Mouse (Mus musculus): ENCODE results near the gene Hspa1l. TPM values are rescaled to one million over a fixed set of nuclear protein-coding genes. Genes with fewer than 3 reads are reported as not detected.
"Not testable (repeated sequence)": the region's sequence is repeated elsewhere in the genome, so short reads cannot be mapped to it uniquely, and the experiment has no call there.

Hspa1l gene
- polyA plus RNA-seq, 1 experiment from 2014 or later: 0.38 TPM

DNA sequence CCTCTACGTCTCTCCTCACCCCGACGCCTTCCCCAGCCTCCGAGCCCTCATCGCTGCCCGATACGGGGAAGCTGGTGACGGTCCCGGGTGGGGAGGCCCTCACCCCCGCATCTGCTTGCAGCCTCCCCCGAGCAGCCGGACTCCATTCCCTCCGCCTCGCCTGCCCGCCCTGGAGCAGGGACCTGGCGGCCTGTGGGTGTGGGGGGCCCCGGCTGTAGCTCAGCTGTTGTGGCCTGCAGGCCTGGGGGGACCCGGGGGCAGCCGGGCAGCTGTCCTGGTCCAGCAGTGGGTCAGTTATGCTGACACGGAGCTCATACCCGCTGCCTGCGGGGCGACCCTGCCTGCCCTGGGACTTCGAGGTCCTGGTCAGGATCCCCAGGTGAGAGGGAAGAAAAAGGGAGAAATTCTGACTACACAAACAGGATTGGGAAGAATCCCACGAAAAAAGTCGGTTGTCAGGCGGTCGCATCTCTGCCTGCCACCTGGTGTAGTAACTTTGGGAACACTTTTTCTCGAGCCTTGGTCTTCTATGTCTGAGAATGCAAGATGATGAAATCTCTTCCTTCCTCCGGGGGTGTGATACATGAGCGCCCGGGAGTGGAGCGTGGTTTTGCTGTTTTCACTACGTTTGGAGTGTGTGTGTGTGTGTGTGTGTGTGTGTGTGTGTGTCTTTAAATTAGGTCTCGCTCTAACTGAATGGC, 29.1 kb downstream of the Hspa1l start:
- peak overlapping the region; percentile 99 for H3K9ac ChIP-seq
- peaks cover 68% of the 10 kb centered on the region for H3K4me1 ChIP-seq
- H3K36me3 ChIP-seq: peaks cover 63% of the 10 kb centered on the region
- H3K4me2 ChIP-seq: peak overlapping the region; percentile 99
- peak overlapping the region; percentile 97 for H3K4me3 ChIP-seq
- peak overlapping the region; percentile 98 for H3K27ac ChIP-seq
- no peaks in the 10 kb centered on the region; the same call in 1 of the 2 replicates for H3K9me3 ChIP-seq (replicated peaks)
- under 1% methylated on average over 35 of the region's 35 CpGs for WGBS (ENCODE audit: insufficient replicate concordance)
- no peaks in the 10 kb centered on the region for H3K27me3 ChIP-seq (replicated peaks)
- ATAC-seq: peak; percentile 12; the same call in 1 of the 2 replicates

DNA sequence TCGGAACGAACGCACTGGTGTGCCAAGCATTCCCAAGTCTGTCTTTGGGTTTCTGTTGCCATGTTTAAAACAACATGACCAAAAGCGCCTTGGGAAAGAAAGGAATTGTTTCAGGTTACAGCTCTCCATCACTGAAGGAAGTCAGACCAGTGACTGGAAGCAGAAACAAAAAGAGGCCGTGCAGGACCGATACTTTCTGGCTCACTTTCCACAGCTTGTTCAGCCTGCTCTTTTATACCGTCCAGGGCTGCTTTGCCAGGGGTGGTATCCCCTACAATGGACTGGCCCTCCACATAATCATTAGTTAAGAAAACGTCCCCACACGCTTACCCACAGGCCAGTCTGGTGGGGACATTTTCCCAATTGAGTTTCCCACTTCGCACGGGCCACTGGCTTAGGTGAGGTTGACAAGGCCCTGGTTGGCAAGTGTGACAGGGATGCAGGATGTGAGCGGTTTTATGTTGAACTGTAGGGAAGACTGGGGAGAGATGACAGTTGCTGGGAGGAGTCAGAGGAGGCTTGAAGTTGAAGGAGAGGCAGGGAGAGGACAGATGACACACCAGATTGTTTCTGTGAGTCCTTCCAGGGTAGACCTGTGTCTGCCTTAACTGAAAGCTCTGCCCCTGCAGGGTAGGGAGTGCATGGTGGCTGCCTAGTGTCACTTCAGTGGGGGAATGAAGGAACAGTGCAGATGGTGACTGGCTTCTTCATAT, 29.8 kb downstream of the Hspa1l start:
- peak; percentile 38 for ATAC-seq
- peak overlapping the region; percentile 99 for H3K9ac ChIP-seq
- H3K4me2 ChIP-seq: peak overlapping the region; percentile 99
- no peaks in the 10 kb centered on the region for H3K27me3 ChIP-seq (replicated peaks)
- H3K36me3 ChIP-seq: peaks cover 63% of the 10 kb centered on the region
- peak overlapping the region; percentile 98 for H3K27ac ChIP-seq
- WGBS (ENCODE audit: insufficient replicate concordance): 3% methylated on average over 12 of the region's 12 CpGs
- no peaks in the 10 kb centered on the region; the same call in 1 of the 2 replicates for H3K9me3 ChIP-seq (replicated peaks)
- H3K4me1 ChIP-seq: peaks cover 61% of the 10 kb centered on the region
- peak overlapping the region; percentile 97 for H3K4me3 ChIP-seq

DNA sequence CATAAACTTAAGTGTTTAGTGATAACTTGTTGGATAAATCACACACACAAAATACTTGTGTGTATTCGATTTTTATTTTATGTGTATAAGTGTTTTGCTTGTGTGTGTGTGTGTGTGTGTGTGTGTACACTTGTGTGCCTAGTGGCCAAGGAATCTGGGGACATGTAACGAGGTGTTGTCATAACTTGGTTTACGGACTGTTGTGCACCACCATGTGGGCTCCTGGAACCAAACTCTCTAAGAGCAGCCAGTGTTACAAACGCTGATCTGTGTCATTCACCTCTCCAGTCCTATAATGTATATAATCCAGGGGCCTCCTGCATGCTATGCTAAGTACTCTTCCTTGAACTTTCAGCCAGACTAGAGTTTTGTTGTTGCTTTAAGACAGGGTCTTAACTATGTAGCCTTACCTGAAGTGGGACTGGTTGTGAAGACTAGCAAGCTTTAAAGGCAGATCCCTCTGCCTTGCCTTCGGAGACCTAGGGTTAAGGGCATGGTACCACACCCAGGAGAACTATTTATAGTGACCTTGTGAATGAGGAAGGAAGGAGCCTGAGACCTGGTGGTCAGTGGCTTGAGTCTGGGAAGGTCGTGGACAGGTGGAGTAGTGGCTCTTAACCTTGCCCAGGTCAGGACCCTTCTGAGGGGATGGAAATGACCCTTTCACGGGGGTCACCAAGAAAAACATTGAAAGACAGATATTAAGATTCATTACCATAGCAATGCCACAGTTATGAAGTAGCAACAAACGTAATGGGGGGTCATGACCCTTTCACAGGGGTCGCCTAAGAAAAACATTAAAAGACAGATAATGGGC, 30.7 kb downstream of the Hspa1l start:
- peak overlapping the region; percentile 99 for H3K9ac ChIP-seq
- no peak for ATAC-seq
- no peaks in the 10 kb centered on the region for H3K27me3 ChIP-seq (replicated peaks)
- no peaks in the 10 kb centered on the region for H3K9me3 ChIP-seq (replicated peaks)
- peak overlapping the region; percentile 97 for H3K4me3 ChIP-seq
- H3K4me2 ChIP-seq: peak overlapping the region; percentile 99
- peak overlapping the region; percentile 98 for H3K27ac ChIP-seq
- H3K4me1 ChIP-seq: peaks cover 52% of the 10 kb centered on the region
- peaks cover 63% of the 10 kb centered on the region for H3K36me3 ChIP-seq
- 39% methylated on average over 9 of the region's 9 CpGs for WGBS (ENCODE audit: insufficient replicate concordance)

DNA sequence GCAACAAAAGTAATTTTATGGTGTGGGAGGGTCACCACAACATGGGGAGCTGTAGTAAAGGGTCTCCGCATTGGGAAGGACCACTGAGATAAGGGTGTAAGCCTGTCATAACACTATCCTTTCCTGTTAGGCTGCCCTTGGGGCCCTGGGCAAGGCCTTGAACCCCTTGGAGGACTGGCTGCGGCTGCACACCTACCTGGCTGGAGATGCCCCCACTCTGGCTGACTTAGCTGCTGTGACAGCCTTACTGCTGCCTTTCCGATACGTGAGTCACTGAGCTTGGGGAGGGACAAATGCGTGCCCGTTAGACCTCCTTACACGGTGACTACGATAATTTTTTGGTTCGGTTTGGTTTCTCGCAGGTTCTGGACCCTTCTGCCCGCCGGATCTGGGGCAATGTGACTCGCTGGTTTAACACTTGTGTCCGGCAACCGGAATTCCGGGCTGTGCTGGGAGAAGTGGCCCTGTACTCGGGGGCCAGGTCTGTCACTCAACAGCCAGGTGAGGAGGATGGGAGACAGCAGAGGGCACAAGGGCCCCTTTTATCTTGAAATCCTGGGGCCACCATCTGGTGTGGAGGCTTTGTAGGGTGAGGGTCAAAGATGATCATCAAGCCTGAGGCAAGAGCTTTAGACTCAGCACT, 31.7 kb downstream of the Hspa1l start:
- H3K4me1 ChIP-seq: peaks cover 42% of the 10 kb centered on the region
- peaks cover 63% of the 10 kb centered on the region for H3K36me3 ChIP-seq
- peak overlapping the region; percentile 99 for H3K4me2 ChIP-seq
- peak overlapping the region; percentile 99; the same call in 1 of the 2 replicates for H3K9ac ChIP-seq
- no peaks in the 10 kb centered on the region for H3K27me3 ChIP-seq (replicated peaks)
- no peak for ATAC-seq
- no peaks in the 10 kb centered on the region for H3K9me3 ChIP-seq (replicated peaks)
- H3K4me3 ChIP-seq: no peak overlapping the region
- H3K27ac ChIP-seq: peak overlapping the region; percentile 61
- WGBS (ENCODE audit: insufficient replicate concordance): 81% methylated on average over 17 of the region's 17 CpGs

DNA sequence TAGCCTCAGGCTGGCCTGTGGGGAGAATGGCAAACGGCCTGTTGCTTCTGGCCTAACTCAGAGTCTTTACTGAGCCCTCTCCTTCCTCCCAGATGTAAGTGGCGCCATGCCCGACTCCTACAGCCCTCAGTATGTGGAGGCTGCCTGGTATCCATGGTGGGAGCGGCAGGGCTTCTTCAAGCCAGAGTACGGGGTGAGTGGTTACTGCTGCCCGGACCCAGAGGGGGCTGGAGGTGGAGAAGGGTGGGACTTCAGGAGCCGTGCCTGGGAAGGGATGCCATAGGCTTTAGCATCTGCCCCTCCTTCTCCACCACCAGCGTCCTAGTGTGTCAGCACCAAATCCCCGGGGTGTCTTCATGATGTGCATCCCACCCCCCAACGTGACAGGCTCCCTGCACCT, 32.7 kb downstream of the Hspa1l start:
- peaks cover 70% of the 10 kb centered on the region for H3K36me3 ChIP-seq
- H3K9ac ChIP-seq: 0 out of 2 replicates have a peak overlapping the region, but pooled peaks have one; percentile 13
- 0 out of 2 replicates have a peak overlapping the region, but pooled peaks have one; percentile 99 for H3K4me2 ChIP-seq
- no peak for ATAC-seq
- H3K4me3 ChIP-seq: no peak overlapping the region
- H3K4me1 ChIP-seq: peaks cover 33% of the 10 kb centered on the region
- WGBS (ENCODE audit: insufficient replicate concordance): 88% methylated on average over 10 of the region's 10 CpGs
- no peaks in the 10 kb centered on the region for H3K27me3 ChIP-seq (replicated peaks)
- no peaks in the 10 kb centered on the region for H3K9me3 ChIP-seq (replicated peaks)
- H3K27ac ChIP-seq: peak overlapping the region; percentile 61; the same call in 1 of the 2 replicates

DNA sequence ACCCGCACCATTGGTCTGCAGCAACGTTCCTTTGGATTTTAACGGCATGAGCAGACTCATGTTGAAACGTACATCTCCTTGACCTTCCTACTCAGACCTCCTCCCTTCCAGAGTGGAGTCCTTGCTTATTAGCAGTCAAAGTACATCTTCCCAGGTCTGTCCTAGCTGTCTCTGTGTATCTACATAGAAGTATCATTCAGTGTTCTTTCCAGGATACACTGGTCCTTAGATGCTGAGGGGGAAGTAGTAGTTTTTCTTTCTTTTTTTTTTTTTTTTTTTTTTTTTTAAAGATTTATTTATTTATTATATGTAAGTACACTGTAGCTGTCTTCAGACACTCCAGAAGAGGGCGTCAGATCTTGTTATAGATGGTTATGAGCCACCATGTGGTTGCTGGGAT, 33.4 kb downstream of the Hspa1l start:
- not testable (repeated sequence) for H3K9me3 ChIP-seq (replicated peaks); H3K27ac ChIP-seq; H3K9ac ChIP-seq; ATAC-seq; H3K4me2 ChIP-seq; H3K27me3 ChIP-seq (replicated peaks); H3K4me3 ChIP-seq
- peaks cover 33% of the 10 kb centered on the region for H3K4me1 ChIP-seq
- peaks cover 78% of the 10 kb centered on the region for H3K36me3 ChIP-seq
- 88% methylated on average over 4 of the region's 5 CpGs for WGBS (ENCODE audit: insufficient replicate concordance)

DNA sequence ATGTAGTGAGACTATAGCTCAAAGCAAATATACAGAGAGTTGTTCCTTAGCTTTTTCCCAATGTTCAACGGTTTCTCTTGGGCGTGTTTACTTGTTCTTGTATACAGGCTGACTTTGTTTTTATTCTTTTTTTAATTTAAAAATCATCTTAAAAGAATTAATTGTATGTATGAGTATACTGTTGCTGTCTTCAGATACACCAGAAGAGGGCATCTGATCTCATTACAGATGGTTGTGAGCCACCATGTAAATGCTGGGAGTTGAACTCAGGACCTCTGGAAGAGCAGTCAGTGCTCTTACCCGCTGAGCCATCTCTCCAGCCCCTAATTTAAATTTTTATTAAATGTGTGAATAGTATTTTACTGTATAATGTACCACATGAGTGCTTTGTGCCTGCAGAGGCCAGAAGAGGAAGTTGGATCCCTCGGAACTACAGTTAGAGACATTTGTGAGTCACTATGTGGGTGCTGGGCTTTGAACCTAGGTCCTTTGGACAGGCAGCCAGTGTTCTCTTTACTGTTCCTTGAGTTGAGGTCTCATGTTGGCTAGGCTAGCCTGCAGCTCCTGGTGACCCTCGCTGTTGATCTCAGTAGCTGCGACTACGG, 35.0 kb downstream of the Hspa1l start:
- no peak overlapping the region for H3K4me2 ChIP-seq
- H3K36me3 ChIP-seq: peaks cover 94% of the 10 kb centered on the region
- 90% methylated on average over 7 of the region's 7 CpGs for WGBS (ENCODE audit: insufficient replicate concordance)
- peaks cover 27% of the 10 kb centered on the region for H3K4me1 ChIP-seq
- H3K27ac ChIP-seq: no peak overlapping the region
- no peak overlapping the region for H3K4me3 ChIP-seq
- no peak for ATAC-seq
- no peaks in the 10 kb centered on the region for H3K27me3 ChIP-seq (replicated peaks)
- no peaks in the 10 kb centered on the region for H3K9me3 ChIP-seq (replicated peaks)
- H3K9ac ChIP-seq: no peak overlapping the region

DNA sequence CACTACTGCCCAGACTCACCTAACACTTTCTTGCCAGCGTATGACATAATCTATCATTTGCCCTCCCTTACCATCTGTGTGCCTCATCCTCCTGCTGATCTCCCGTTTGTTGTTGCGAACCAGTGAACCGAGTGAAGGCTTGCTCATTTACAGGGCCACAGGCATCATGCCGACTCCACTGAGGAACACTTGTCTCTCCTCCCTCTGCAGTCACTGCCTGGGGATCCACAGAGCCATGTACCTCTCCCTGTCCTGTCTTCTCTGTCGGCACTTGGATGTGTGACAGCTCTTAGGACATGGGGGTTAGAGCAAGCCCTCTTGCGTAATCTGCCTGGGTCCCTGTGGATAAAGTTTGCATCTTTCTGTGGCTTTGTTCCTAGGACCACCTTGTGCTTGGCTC, 37.1 kb downstream of the Hspa1l start:
- Histone ChIP-seq H3K9ac (no peak overlapping the region), H3K4me2 (no peak overlapping the region), H3K27ac (no peak overlapping the region), H3K36me3 (peaks cover 99% of the 10 kb centered on the region), H3K4me1 (peaks cover 6% of the 10 kb centered on the region), H3K27me3 (replicated peaks) (no peaks in the 10 kb centered on the region), H3K4me3 (no peak overlapping the region), H3K9me3 (replicated peaks) (no peaks in the 10 kb centered on the region)
- ATAC-seq: no peak
- WGBS (ENCODE audit: insufficient replicate concordance): 83% methylated on average over 7 of the region's 7 CpGs

DNA sequence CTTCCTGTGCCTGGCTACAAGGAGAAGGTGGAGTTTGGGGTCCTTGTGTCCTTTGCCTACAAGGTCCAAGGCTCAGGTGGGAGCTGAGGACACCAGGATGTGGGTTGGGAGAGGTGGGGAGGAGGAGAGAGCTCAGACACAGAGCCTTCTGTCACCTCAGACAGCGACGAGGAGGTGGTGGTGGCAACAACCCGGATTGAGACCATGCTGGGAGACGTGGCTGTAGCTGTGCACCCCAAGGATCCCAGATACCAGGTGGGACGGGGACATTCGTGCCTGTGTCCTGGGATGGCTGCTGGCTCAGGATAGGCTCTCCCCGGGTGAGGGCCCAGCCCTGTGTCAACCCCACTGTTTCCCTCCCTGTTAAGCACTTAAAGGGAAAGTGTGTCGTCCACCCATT, 38.9 kb downstream of the Hspa1l start:
- Histone ChIP-seq H3K9me3 (replicated peaks) (no peaks in the 10 kb centered on the region), H3K4me2 (no peak overlapping the region), H3K36me3 (peaks cover 100% of the 10 kb centered on the region), H3K4me1 (peaks cover 6% of the 10 kb centered on the region), H3K27ac (no peak overlapping the region), H3K9ac (no peak overlapping the region), H3K27me3 (replicated peaks) (no peaks in the 10 kb centered on the region), H3K4me3 (no peak overlapping the region)
- 86% methylated on average over 8 of the region's 8 CpGs for WGBS (ENCODE audit: insufficient replicate concordance)
- no peak for ATAC-seq

DNA sequence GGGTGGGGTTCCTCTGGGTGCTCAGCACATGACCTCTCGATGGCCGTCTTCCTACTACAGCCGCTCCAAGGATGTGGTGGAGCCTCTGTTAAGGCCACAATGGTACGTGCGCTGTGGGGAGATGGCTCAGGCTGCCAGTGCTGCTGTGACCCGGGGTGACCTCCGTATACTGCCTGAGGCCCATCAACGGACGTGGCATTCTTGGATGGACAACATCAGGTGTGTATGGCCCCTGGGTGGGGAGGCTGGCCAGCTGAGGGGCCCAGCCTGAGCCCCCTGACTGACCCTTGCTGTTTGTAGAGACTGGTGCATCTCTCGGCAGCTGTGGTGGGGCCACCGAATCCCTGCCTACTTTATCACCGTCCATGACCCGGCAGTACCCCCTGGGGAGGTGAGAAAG, 39.9 kb downstream of the Hspa1l start:
- peaks cover 13% of the 10 kb centered on the region for H3K4me1 ChIP-seq
- no peaks in the 10 kb centered on the region for H3K27me3 ChIP-seq (replicated peaks)
- H3K36me3 ChIP-seq: peaks cover 97% of the 10 kb centered on the region
- H3K9me3 ChIP-seq (replicated peaks): no peaks in the 10 kb centered on the region
- no peak overlapping the region for H3K4me2 ChIP-seq
- no peak overlapping the region for H3K4me3 ChIP-seq
- no peak overlapping the region for H3K27ac ChIP-seq
- H3K9ac ChIP-seq: no peak overlapping the region
- 82% methylated on average over 13 of the region's 13 CpGs for WGBS (ENCODE audit: insufficient replicate concordance)
- ATAC-seq: no peak

DNA sequence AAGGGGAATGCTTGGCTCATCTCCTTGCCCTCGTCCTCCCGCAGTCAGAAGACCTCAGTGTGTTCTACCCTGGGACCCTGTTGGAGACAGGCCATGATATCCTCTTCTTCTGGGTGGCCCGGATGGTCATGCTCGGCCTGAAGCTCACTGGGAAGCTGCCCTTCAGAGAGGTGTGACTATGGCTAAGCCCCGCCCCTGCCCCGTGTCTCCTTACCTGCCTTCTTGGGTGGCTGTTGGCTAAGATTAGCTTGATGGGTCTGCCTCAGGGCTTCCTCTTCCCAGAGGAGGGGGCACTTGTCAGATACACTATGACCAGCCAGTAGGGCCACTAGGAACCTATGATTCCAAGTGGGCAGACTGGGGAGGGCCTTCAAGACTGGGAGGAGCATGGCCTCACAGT, 40.7 kb downstream of the Hspa1l start:
- Histone ChIP-seq H3K27ac (no peak overlapping the region), H3K4me3 (no peak overlapping the region), H3K9ac (no peak overlapping the region), H3K4me2 (no peak overlapping the region), H3K9me3 (replicated peaks) (no peaks in the 10 kb centered on the region), H3K27me3 (replicated peaks) (no peaks in the 10 kb centered on the region), H3K4me1 (peaks cover 20% of the 10 kb centered on the region), H3K36me3 (peaks cover 89% of the 10 kb centered on the region)
- WGBS (ENCODE audit: insufficient replicate concordance): 77% methylated on average over 6 of the region's 6 CpGs
- ATAC-seq: no peak

All from liver, embryonic 12.5 days (tissue).